Mouse (Mus musculus) cerebellum, adult (tissue): ENCODE results near the gene Pon3.

Source experiments
- ATAC-seq: cut with Nextera tagmentation; 2 replicates; pipeline ENCODE4 v1.9.2; 2017; ENCODE audit warnings: mild to moderate bottlenecking, moderate library complexity, mixed read lengths; ENCODE audit not compliant: insufficient number of reproducible peaks, low FRiP score, low TSS enrichment

The Pon3 gene

GRCm38 (mm10) chr6:5255722-5256451 is at the start of gene Pon3:
Gene Pon3 (minus strand): TSS chr6:5256286.
- no peak for ATAC-seq

GRCm38 (mm10) chr6:5304956-5305355 is 48.9 kb upstream of the Pon3 start:
- ATAC-seq, result no peak

GRCm38 (mm10) chr6:5300629-5301028 is 44.5 kb upstream of the Pon3 start:
- no peak for ATAC-seq

GRCm38 (mm10) chr6:5299561-5299960 is 43.5 kb upstream of the Pon3 start:
- ATAC-seq, result no peak

GRCm38 (mm10) chr6:5298092-5298554 is 42.0 kb upstream of the Pon3 start, which contains the start of gene Pon2:
Gene Pon2 (minus strand): TSS chr6:5298455.
- ATAC-seq, result peak; percentile 69

- ATAC-seq, result no peak
Measured at GRCm38 (mm10) chr6:5297321-5298091, 41.4 kb upstream of the Pon3 start.

- ATAC-seq, result no peak
Measured at GRCm38 (mm10) chr6:5296067-5296466, 40.0 kb upstream of the Pon3 start.

- no peak for ATAC-seq
Measured at GRCm38 (mm10) chr6:5294659-5295449, 38.8 kb upstream of the Pon3 start.

GRCm38 (mm10) chr6:5292841-5293240 is 36.8 kb upstream of the Pon3 start:
- no peak for ATAC-seq

GRCm38 (mm10) chr6:5291450-5291849 is 35.4 kb upstream of the Pon3 start:
- ATAC-seq, result no peak

GRCm38 (mm10) chr6:5287919-5288318 is 31.8 kb upstream of the Pon3 start:
- ATAC-seq, result no peak

- no peak for ATAC-seq
Measured at GRCm38 (mm10) chr6:5287392-5287791, 31.3 kb upstream of the Pon3 start.

GRCm38 (mm10) chr6:5282418-5282817 is 26.3 kb upstream of the Pon3 start:
- ATAC-seq, result no peak

- ATAC-seq, result no peak
Measured at GRCm38 (mm10) chr6:5280576-5281305, 24.7 kb upstream of the Pon3 start.

- ATAC-seq, result no peak
Measured at GRCm38 (mm10) chr6:5277972-5278371, 21.9 kb upstream of the Pon3 start.

- no peak for ATAC-seq
Measured at GRCm38 (mm10) chr6:5269641-5270040, 13.6 kb upstream of the Pon3 start.

- ATAC-seq, result no peak
Measured at GRCm38 (mm10) chr6:5264793-5265192, 8.7 kb upstream of the Pon3 start.

GRCm38 (mm10) chr6:5263250-5263999 is 7.3 kb upstream of the Pon3 start:
- no peak for ATAC-seq
